Mouse (Mus musculus) cerebellum, postnatal 10 days (tissue): ENCODE measurements around the gene Lyve1.
A peak's percentile ranks its signal among the peaks of the same experiment; 100 is the strongest.

Experiments used
- DNase-seq, 2 experiments: peaks; one replicate each; pipeline ENCODE4 v3.0.0; 2021; ENCODE audit warnings: mixed read lengths in 2 of 2

Lyve1 gene

DNA sequence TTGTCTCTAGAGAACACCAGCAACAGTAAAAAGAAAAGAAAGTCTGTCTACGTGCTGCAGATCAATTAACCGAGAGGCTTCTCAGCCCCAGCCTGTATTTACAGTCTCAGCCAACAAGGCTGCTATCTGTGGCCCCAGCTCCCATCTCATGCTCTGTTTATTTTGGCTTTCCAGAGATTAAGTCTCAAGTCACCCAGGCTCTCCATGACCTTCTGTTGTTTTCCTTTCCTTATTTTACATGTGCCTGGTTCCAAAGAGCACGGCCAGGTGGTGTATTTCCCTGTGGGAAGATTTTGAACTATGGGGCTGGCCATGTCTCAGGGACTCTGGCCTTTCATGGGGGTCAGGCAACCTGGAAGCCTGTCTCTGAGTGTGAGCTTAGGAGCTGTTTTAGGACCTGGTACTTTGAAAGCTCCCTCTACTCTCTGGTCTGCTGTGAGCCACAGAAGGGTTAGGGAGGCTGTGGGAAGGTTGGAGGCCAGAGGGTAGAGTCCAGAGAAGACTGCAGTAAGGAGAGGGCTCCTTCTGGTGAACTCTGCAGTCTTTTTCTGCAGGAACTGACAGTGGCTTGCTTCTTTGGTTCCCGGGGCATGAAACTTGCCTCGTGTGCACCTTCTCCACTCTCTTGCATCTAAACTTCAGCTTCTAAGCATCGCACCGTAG is 11.4 kb downstream of the Lyve1 start:
- DNase-seq = no peak

DNA sequence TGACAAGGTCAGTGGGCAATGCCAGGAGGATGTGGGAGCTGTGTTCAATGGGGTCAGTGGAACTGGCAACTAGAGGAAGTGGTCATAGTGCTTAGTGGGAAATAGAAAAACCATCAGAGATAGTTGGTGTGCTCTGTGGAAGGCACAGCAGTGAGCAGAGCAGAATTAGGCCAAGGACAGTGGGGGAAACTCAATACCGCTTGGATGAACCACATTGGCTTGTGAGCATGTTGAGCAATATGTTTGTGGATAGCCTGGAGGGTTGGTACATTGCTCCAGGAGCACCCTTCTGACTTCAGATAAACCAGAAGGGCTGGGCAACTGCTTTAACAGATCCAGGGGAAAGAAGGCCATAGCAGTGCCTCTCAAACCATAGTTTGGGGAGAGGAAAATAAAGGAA is 14.7 kb downstream of the Lyve1 start:
- no peak for DNase-seq

DNA sequence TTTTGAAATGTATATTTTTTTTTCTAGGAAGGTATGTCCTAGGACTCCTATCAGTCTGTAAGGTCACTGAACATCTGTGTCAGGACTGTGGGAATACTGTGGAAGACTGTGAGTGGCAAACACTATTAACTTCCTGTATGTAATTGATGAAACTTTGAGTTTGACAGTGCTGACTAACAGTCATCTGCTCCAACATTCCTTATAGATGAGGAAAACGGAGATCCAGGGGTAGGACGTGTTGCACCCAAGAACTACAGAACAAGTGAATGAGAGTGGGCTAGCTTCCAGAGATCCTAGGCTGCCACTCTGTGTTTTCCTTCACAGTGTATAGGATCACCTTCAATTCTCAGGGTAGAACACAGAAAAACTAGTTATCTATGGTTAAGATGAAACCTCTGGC is 15.7 kb downstream of the Lyve1 start:
- no peak for DNase-seq

DNA sequence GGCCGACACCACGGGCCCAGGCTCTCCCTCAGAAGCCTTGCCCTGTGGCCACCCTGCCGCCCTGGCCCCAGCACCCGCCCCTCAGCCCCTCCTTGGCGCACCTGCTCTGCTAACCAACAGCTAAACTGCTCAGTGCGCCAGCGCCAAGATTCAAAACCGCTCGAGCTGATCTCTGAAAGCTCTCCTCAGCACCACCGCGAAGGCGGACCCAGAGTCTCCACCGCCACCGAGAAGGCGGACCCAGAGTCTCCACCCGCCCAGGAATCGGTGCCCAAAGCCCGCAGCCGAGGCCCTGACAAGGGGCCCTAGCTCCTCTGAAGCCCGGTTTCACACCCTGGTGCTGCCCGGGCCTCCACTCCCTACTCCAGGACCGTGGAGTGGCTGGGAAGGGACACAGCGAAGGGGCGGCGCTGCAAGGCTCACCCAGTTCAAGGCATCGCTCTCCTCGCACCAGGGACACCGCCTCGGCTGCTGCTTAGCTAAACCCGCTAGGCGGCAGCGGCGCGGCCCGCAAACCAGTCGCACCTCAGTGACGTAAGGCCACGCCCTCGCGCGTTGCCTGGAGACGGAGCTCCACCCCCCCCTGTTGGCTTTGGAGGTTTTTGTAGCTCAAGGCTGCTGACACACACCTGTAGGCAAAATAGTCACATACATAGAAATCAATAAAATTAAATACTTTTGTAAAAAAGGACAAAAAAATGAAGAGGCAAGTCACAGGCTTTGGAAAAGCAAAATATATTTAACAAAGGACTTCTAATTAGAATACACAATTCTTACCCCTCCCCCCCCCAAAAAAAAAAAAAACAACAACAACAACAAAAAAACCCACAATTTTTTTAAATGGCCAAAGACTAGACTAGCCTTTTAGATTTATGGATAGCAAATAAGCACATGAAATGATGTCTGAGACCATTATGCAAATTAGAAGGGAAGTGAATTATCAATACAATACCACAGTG is 18.8 kb downstream of the Lyve1 start, which contains the start of gene Rnf141:
Rnf141 (minus strand) TSS at position 542 of the 959 bp plus-strand sequence.
- DNase-seq = peak; percentile 97 to 98

DNA sequence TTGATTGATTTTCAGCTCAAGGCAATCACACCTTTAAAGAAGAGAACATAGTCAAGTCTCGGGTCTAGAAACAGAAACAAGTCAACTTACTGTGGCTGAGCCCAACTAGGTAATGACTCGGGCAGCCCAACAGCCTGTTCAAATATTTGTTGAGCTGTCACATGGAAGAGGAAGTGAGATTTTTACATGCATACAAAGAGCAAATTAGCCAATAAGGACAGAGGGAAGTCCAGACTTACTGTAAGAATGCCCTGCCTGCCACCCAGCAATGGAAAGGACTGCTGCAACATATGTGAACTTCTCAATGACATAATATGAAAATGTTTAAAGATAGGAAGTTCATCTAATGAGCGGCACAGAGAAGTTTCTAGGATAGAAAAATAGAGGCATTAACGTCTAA is 22.7 kb downstream of the Lyve1 start:
- no peak for DNase-seq

DNA sequence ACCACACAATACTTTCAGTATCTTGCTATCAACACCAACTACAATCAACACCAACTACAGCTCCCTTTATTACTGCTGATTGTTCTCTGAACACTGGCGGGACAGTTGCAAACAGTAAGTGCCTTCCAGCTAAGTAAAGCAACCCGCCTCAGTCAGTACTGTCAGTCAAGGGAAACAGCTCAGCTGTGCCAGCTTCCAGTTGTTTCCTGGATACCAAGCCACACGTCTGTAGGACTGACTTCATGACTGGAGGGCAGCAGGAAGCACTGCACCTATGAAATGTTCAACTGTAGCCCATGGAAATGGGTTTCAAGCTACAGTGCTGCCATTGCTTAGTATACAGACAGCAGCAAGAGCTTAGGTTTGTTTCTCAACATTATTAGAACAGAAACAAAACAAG is 28.5 kb downstream of the Lyve1 start:
- no peak for DNase-seq

DNA sequence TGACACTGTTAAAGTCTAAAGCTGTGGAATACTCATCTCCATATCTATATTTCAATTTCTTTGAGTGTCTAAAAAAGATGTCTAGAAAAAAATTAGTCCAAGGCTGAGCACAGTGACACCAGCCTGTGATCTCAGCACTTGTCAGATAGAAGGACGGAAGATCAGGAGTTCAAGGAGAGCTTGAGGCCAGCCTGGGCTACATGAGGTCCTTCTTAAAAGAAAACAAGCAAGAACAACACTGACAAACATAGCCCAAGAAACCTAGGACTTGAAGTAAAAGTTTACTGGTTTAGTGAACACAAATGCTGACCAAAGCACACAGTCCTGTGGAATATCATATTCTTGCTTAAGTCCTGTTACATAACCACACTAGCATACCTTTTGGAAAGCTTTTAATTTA is 29.0 kb downstream of the Lyve1 start:
- DNase-seq = no peak

DNA sequence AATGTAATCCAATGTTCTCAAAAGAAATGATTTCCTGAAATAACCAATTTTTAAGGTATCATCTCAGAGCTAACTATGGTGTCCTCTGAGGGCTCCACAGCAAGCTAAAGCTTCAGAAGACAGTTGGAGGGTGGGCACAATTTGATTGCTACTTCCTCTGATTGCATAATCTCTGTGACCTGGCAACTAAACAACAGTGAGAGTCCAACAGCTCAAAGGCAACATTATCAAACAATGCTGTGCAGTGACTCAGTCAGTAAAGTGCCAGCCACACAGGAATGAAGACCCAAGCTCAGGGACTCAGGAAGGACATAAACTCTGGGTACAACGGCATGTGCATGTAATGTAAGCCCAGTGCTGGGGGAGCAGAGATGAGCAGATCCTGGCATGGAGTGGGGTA is 30.0 kb downstream of the Lyve1 start:
- DNase-seq = no peak

DNA sequence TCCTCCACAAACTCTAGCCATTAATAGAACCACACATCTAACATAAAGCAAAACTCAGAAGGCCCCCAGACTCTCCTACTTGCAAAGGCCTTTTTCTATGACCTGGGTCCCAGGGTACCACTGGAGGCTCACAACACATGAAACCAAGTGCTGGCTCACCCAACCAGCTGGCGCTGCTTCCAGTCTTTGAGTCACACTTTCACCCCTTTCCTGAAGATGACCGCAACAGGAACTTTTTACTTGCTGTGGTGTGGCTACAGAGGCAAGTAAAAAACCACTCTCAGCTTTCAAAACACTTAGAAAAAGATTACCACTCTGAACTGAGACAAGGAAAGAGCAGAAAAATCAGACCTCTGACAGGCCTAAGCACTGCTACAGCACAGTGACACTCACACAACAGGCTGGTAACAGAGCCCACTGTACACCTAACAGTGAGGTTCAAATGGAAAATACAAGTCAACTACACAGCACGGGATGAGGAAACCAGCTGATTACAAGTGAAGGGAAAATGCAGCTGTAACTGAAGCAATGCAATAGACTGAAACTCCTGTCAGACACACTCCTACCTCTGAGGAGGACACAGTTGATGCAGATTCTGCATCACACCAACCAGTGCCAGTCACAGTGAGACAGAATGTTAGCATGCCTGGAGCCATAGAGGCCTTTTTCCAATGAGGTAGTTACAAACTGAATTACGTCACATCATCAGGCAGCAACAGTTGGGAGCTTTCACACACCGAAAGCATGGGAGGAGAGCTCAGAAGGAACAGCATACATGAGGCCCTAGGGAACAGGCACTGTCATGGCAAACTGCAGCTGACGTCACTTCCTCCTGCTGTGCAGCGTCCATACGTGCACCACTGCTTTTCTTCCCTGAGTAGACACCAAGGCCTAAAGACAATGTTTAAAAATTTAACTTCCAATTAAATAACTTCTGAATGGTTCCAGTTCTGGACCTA is 38.8 kb downstream of the Lyve1 start:
- DNase-seq = no peak

DNA sequence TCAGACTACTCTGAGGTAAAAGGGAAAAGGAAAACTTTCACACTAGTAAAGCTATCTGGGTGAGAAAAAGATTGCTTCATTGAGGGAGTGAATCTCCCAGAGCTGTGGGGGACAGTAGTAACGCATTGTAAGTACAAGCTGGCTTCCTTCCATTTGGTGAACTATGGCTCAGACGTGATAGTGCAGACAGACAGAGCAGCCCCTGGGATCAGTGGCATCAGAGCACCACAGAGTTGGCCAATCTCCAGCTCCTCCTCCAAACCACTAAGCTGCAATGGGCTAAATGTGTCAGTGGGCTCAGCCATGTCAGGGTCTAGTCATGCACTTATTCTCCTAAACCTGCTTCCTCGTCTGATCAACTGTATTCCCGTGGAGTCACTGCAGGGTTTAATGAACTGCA is 39.4 kb downstream of the Lyve1 start:
- no peak for DNase-seq

DNA sequence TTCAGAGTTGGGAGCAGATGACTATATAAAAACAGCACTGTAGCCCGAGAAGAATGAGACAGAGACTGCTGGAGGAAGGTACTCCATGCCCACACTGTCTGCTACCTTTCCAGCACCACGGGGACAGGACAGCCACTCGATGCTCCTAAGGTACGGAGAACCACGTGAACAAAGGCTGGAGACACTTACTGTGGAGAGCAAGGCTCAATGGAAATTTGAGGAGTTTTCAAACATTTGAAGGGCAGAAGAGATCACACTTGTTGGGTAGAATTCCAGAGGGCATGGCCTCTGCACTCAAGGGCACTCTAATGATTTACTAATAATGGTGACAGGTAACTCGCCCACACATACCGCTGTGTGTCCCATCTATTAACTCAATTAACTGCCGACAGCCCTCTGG is 40.0 kb downstream of the Lyve1 start:
- no peak for DNase-seq

DNA sequence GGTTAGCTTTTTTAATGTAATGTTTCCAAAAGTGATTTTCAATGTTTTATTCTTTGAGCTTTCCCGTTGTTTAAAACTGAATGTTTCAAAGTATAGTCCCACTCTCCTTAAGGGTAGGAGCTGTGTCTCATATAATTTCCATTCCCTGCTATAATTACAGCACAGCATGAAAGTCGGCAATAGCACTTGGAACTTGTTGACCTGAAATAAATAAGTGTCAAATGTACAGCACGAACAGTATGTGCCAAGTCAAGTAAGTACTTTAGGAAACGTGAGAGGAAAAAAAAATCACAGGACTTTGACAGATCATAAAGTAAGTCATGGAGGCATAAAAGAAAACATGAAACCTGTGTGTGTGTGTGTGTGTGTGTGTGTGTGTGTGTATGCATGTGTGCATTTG is 41.0 kb downstream of the Lyve1 start:
- no peak for DNase-seq

DNA sequence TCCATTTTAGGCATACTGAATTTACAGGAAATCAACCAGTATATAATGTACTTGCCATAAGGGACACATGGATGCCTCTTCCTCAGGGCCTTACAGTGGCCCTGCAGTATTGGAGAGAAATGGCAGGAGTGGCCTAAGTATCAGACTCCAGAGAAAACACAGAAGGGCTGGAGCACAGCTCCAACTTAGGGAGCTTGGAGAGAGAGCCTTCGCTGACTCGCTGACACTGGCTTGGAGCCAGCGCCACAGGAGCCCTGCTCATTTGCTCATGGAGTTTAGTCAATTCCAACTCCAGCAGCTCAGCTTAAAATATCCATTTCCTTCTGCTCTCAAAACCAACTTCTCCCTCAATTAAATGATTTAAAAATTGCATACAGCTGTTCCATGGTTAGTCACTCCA is 41.4 kb downstream of the Lyve1 start:
- DNase-seq = peak; percentile 71 to 82

DNA sequence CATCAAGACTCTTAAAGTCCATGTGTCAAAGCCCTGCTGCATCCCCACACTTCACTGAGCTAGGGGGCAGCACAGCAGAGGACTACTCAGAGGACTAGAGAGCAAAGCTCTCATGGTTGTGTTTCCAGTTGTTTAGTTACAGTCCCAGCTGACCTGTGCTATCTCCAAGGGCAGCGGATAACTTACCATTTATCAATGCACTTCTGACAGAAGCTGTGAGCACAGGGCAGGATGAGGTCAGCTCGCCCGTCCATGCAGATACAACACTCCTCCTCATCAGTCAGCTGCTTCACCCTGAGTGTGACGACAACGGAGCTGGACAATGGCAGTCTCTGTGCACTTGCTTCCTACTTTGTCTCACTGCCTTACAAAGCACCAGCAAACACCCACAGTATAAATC is 42.0 kb downstream of the Lyve1 start:
- no peak for DNase-seq

DNA sequence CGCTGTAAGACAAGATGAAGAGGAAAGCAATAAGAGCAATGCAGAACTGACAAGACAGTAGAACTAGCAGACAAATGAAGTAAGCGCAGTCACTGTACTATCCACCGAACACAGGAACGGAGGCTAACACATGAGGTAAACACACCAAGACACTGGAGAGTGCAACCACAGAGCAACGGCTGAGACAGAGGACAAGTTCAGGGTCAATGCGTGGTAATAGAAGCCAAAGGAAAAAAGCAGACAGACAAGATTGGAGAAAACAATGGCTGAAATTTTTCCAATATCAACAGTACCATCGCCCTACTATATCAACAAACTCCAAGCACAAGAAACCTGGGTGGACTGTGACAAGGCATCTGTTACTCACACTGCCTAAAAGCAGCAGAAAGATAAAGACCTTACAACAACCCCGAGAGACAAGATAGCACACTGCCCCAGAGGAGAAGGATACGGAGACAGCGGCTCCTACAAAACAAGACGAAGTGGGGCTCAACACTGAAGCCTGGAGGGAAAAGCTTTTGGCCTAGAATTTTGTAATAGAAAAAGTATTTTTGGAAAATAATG is 44.2 kb downstream of the Lyve1 start:
- no peak for DNase-seq

DNA sequence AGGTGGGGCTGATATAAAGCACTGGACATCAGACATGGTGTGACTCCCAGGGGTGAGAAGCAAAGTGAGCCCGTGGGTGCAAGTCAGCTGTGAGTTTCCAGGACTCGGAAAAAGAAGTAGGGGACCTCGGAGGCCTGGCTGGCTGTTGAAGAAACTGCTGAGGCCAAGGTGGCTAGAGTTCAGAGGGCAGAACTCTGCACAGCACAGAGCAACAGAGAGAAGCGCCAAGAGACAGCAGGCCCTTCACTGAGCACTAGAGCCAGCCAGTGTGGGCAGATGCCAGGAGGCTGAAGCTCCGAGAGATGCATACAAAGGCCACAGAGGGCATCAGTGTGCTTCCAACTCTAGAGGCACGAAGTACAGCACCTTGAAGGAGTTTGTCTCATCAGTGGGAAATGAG is 44.8 kb downstream of the Lyve1 start:
- DNase-seq = peak in 1 of 2 experiments; percentile 70

DNA sequence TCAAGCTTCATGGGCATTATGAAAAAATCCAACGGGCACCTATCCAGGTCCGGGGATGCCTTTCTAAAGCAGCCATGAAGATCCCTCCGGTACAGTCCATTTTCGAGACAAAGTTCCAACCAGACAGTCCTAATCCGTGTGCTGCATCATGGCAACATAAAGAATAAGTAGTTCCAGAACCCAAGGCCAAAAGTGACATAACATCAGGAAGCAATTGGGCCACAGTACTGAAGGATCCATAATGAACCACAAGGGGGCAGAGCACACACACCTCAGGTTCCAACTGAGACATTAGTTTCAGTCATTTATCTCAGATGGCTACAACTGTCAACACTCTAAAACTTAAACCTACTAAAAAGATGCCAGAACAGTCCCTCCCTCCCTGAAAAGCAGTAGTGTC is 47.0 kb downstream of the Lyve1 start:
- DNase-seq = peak; percentile 57 to 75

DNA sequence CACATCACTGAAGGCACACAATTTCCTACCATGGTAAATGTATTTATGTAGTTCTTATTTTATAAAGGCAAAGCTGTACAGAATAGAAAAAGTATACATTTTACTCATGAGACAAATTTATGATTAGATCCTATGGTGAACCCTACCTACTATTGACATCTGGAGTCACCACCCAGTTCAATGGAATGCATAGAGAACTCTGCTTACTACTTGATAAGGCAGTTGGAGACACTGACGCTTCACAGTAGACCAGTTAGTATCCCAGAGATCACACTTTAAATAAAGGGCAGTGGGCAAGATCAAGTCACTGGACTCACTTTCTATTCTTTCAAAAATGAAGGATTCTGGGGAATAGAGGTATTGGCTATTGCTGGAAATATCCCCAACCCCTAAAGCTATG is 49.1 kb downstream of the Lyve1 start:
- no peak for DNase-seq

DNA sequence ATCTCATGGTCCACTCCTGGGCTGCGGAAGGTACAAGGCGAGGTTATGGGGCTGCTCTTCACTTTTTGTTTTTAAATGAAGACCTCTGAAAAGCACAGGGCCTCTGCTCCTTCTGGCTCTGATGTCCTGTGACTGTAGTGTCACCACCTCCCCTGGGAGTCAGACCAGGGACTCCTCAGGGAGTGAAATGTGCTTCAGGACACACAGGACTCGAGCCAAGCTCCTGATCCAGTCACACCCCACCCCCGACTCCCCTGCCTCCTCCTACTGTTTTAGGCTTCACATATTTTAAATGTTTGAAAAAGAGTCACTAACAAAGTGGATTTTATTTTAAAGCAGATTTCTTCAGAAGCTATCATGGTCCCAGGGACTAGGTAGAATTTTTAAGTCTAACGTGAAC is 51.5 kb downstream of the Lyve1 start:
- no peak for DNase-seq

DNA sequence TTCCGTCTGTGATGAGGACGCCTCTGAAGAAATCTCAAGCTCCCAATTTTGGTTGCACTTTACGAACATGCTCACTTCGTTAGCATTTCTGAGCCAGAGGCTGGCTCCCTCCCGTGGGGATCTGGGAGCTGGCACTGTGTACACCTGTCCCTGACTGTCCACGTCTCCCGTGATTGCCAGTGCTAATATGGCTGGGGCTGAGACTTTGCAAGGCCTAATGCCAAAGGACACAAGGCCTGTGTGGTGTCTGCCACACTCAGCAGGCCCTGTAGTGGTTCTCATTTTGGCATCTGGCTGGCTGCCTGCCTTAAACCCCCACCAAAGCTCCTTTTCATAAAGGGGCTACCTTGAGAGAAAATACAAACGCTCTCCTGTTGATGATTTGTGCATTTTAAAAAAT is 52.0 kb downstream of the Lyve1 start:
- DNase-seq = peak in 1 of 2 experiments; percentile 43

DNA sequence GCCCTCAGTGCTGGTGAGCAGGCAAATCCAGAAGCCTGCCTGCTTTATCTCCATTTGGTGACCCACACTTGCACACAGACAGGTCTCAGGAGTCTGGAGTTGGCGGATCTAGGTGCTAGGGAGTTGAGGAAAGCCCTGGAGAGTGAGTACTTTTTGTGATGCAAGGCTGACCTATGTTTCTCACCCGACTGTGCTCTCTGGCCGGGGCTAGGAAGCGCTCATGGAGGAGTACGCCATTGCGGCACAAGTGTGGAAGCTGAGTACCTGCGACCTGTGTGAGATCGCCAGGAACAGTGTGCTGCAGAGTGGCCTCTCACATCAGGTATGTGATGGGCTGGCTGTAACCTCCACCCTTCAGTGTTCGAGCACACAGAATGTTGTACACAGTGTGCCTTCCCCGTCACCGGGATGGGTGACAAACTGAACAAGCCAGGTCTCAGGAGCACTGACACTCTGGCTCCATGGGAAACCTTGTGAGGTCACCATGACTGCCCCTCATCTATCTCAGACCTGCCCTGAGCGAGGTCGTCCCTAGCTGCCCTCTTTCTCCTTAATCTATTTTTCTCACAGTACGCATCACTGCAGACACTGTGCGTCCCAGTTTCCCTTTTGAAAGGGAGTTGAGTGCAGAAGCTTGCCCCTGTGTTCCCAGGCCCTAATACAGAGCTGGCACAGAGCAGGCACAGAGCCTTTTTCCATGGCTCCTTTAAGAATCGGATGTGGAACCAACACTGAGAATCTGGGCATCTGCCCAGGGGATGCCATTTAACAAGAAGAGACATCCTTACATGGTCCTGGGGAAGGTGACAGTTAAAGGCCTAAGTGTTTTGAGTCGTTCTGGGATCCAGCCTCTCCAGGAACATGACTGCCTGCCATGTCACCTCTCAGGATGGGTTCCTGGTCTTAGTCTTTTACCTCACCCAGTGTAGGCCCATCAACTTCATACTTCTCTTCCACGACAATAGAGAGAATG is 53.2 kb downstream of the Lyve1 start:
- no peak for DNase-seq
